Mouse (Mus musculus) adrenal gland, postnatal 14 days (tissue): ENCODE data around the gene Zwilch. TPM values are rescaled to one million over a fixed set of nuclear protein-coding genes. Genes with fewer than 3 reads are reported as not detected.
"Not testable (repeated sequence)": the region's sequence is repeated elsewhere in the genome, so short reads cannot be mapped to it uniquely, and the experiment has no call there.

ENCODE experiments used
- DNase-seq: peaks from one replicate; pipeline ENCODE4 v3.0.0; 2021; ENCODE audit warnings: mixed read lengths
- long read RNA-seq, 2 experiments: library from polyadenylated mRNA; stranded (forward); transcript quantifications; one replicate each; pipeline ENCODE4 v2.0.0; 2021
- total RNA-seq: library from RNA; stranded (reverse); gene quantifications from 2 replicates; pipeline ENCODE4 v1.2.3, GENCODE M21; 2021

Gene Zwilch
- 6.3 and 7.0 TPM in 2 replicates for total RNA-seq
- long read RNA-seq, experiment 1, transcript Zwilch-201 (19 exons, 2,957 nt) = major isoform, 8 of 8 reads
- long read RNA-seq, experiment 1, partial matches to known transcripts = 0 of 8 reads
- long read RNA-seq, experiment 1, other reads (novel, unspliced or antisense) = 0 of 8 reads
- long read RNA-seq, experiment 2, partial matches to known transcripts = 0 of 4 reads
- long read RNA-seq, experiment 2, other reads (novel, unspliced or antisense) = 0 of 4 reads

GRCm38 (mm10) chr9:64172816-64173665 lies at the start of gene Zwilch, which contains the start of gene Rpl4:
Gene Zwilch, minus strand, starts transcription at chr9:64173104.
Gene Rpl4, plus strand, starts transcription at chr9:64173375.
- peak; percentile 86 for DNase-seq

- no peak for DNase-seq
Measured at GRCm38 (mm10) chr9:64222098-64222497, 49.2 kb upstream of the Zwilch start.

- DNase-seq = no peak
Measured at GRCm38 (mm10) chr9:64221480-64221879, 48.6 kb upstream of the Zwilch start.

- DNase-seq = no peak
Measured at GRCm38 (mm10) chr9:64220603-64221002, 47.7 kb upstream of the Zwilch start.

- no peak for DNase-seq
Measured at GRCm38 (mm10) chr9:64219772-64220420, 47.0 kb upstream of the Zwilch start.

- no peak for DNase-seq
Measured at GRCm38 (mm10) chr9:64219305-64219704, 46.4 kb upstream of the Zwilch start.

GRCm38 (mm10) chr9:64217887-64218286 lies 45.0 kb upstream of the Zwilch start:
- no peak for DNase-seq

GRCm38 (mm10) chr9:64216641-64217040 lies 43.7 kb upstream of the Zwilch start:
- DNase-seq = no peak

- no peak for DNase-seq
Measured at GRCm38 (mm10) chr9:64216090-64216489, 43.2 kb upstream of the Zwilch start.

GRCm38 (mm10) chr9:64214452-64214851 lies 41.5 kb upstream of the Zwilch start:
- no peak for DNase-seq

- DNase-seq = no peak
Measured at GRCm38 (mm10) chr9:64207509-64208084, 34.7 kb upstream of the Zwilch start.

- DNase-seq = no peak
Measured at GRCm38 (mm10) chr9:64202866-64203265, 30.0 kb upstream of the Zwilch start.

GRCm38 (mm10) chr9:64202331-64202730 lies 29.4 kb upstream of the Zwilch start:
- no peak for DNase-seq

GRCm38 (mm10) chr9:64199897-64200296 lies 27.0 kb upstream of the Zwilch start:
- DNase-seq = no peak

- not testable (repeated sequence) for DNase-seq
Measured at GRCm38 (mm10) chr9:64198763-64199418, 26.0 kb upstream of the Zwilch start.

- no peak for DNase-seq
Measured at GRCm38 (mm10) chr9:64198068-64198762, 25.3 kb upstream of the Zwilch start.

GRCm38 (mm10) chr9:64197524-64197923 lies 24.6 kb upstream of the Zwilch start:
- DNase-seq = no peak

GRCm38 (mm10) chr9:64195554-64195953 lies 22.6 kb upstream of the Zwilch start:
- no peak for DNase-seq

- peak; percentile 22 for DNase-seq
Measured at GRCm38 (mm10) chr9:64193879-64194278, 21.0 kb upstream of the Zwilch start.

- DNase-seq = no peak
Measured at GRCm38 (mm10) chr9:64184166-64184840, 11.4 kb upstream of the Zwilch start.

- not testable (repeated sequence) for DNase-seq
Measured at GRCm38 (mm10) chr9:64183295-64183694, 10.4 kb upstream of the Zwilch start.
